Mouse (Mus musculus) kidney, postnatal 0 days (tissue): ENCODE measurements at regions not wholly inside any gene's neighbourhood (a gene's known extent, or its start where the extent isn't known, plus 50 kb on each side); places are given as distances from the start of the nearest gene placed in this dataset.

Experiments
- ATAC-seq: fragments of 200-750 bp; cut with Nextera tagmentation; replicated peaks from 2 replicates; pipeline ENCODE4 v1.8.0; 2017; ENCODE audit warnings: low read depth, moderate number of reproducible peaks, moderate TSS enrichment, moderate library complexity; ENCODE audit not compliant: low FRiP score
- DNase-seq: peaks from one replicate; pipeline ENCODE4 v3.0.0-alpha.2; 2016; ENCODE audit warnings: low spot score
- H3K27ac ChIP-seq: fragments of 300-500 bp; sonication (generic); 2 replicates; pipeline ENCODE4 v1.5.1; 2014; ENCODE audit warnings: mild to moderate bottlenecking
- H3K27me3 ChIP-seq: fragments of 300-500 bp; sonication (generic); 2 replicates; pipeline ENCODE4 v1.6.1; 2014; ENCODE audit warnings: low read length, mixed read lengths; ENCODE audit not compliant: insufficient read depth
- H3K36me3 ChIP-seq: fragments of 300-500 bp; sonication (generic); 2 replicates; pipeline ENCODE4 v1.6.1; 2014; ENCODE audit warnings: low read length, mixed read lengths; ENCODE audit not compliant: insufficient read depth
- H3K4me1 ChIP-seq: fragments of 300-500 bp; sonication (generic); replicated peaks from 2 replicates; pipeline ENCODE4 v1.6.1; 2014; ENCODE audit warnings: antibody characterized with exemption, low read length, mixed read lengths; ENCODE audit not compliant: insufficient read depth
- H3K4me2 ChIP-seq: fragments of 300-500 bp; sonication (generic); 2 replicates; pipeline ENCODE4 v1.6.1; 2014; ENCODE audit warnings: mild to moderate bottlenecking, low read length, moderate library complexity, mixed read lengths
- H3K4me3 ChIP-seq: fragments of 300-500 bp; sonication (generic); replicated peaks from 2 replicates; pipeline ENCODE4 v1.5.1; 2014; ENCODE audit warnings: low read depth, low read length
- H3K9ac ChIP-seq: fragments of 300-500 bp; sonication (generic); 2 replicates; pipeline ENCODE4 v1.6.1; 2014; ENCODE audit warnings: low read depth, low read length
- H3K9me3 ChIP-seq: fragments of 300-500 bp; sonication (generic); replicated peaks from 2 replicates; pipeline ENCODE4 v1.6.1; 2016; ENCODE audit warnings: low read length, inconsistent platforms, mixed read lengths
- CTCF ChIP-seq: IDR thresholded peaks from 2 replicates; pipeline ENCODE4 v1.5.1; 2016; ENCODE audit warnings: antibody characterized with exemption, low read depth, mild to moderate bottlenecking, moderate library complexity
- WGBS: fragments of 180-500 bp; shearing (Covaris S2); extraction: QIAGEN DNeasy Blood & Tissue Kit; methylation state at CpG from one replicate; pipeline ENCODE4 v1.1.7; 2014; 5-methylcytosine and 5-hydroxymethylcytosine counted together

DNA sequence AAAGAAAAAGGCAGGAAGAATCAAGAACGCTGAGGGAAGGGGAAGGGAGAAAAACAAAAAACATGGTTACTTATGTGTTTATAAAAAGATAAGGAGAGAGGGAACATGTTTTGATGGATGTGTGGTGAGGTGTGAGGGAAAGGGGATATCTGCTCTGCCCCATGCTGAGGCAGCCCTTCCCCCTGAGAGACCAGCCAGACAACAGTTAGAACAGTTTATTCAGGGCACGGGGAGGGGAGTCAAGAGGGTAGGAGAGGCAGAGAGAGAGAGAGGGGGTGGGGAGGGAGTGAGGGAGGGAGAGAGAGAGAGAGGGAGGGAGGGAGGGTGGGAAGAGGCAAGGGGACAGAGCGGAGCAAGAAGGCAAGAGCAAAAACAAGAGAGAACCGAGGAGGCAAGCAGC is 354.2 kb downstream of the Cbln4 start:
- Histone ChIP-seq H3K27ac (no peak overlapping the region), H3K4me1 (no peaks in the 10 kb centered on the region), H3K9me3 (no peaks in the 10 kb centered on the region), H3K4me3 (no peak overlapping the region), H3K27me3 (no peaks in the 10 kb centered on the region), H3K4me2 (no peak overlapping the region), H3K9ac (no peak overlapping the region), H3K36me3 (no peaks in the 10 kb centered on the region)
- no peak for DNase-seq
- no peak for ATAC-seq
- TF ChIP-seq CTCF = no peak
- whole genome bisulfite sequencing = 36% methylated on average over 4 of the region's 4 CpGs

DNA sequence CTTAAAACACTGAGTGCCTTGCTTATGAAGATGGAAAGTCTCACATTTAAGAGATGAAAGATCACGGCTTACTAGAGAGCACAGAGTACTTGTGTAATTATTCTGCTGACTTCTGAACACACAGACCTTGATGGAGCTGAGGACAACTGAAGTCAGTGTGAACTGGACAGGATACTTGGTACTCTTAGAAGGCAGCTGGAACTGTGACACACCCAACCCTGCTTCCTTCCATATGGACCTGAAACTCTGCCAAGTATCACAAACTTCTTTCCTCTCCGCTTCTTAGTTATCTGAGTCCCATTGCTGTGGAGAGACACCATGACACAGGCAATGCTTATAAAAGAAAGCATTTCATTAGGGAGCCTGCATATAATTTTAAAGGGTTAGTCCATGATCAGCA is 365.3 kb downstream of the Cbln4 start:
- Histone ChIP-seq H3K36me3 (no peaks in the 10 kb centered on the region), H3K4me1 (no peaks in the 10 kb centered on the region), H3K4me3 (no peak overlapping the region), H3K4me2 (no peak overlapping the region), H3K27me3 (no peaks in the 10 kb centered on the region), H3K27ac (no peak overlapping the region), H3K9ac (no peak overlapping the region), H3K9me3 (no peaks in the 10 kb centered on the region)
- WGBS = 52% methylated on average over 2 of the region's 2 CpGs
- ATAC-seq (no peak), DNase-seq (peak; percentile 53)
- no peak for TF ChIP-seq CTCF

DNA sequence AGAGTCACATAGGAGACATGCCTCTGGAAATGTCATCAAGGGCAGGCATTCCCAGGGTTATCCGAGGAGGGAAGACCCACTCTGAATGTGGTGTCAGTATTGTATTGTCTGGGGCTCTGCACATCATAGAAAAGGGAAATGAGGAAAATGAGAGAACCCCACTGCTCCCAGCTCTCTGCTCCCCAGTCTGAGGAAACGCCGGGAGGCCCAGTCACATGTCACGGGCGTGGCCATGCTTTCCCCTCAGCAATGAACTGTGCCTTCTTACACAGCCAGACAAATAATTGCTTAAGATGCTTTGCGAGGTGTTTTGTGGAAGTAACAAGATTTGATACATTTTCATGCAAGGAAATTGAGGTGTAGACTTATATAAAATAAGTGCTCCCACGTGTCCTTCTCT is 366.1 kb downstream of the Cbln4 start:
- Histone ChIP-seq H3K4me1 (no peaks in the 10 kb centered on the region), H3K4me3 (no peak overlapping the region), H3K27ac (no peak overlapping the region), H3K9ac (no peak overlapping the region), H3K4me2 (no peak overlapping the region), H3K9me3 (no peaks in the 10 kb centered on the region), H3K27me3 (no peaks in the 10 kb centered on the region), H3K36me3 (no peaks in the 10 kb centered on the region)
- TF ChIP-seq CTCF = no peak
- no peak for ATAC-seq
- 75% methylated on average over 7 of the region's 7 CpGs for WGBS
- no peak for DNase-seq

DNA sequence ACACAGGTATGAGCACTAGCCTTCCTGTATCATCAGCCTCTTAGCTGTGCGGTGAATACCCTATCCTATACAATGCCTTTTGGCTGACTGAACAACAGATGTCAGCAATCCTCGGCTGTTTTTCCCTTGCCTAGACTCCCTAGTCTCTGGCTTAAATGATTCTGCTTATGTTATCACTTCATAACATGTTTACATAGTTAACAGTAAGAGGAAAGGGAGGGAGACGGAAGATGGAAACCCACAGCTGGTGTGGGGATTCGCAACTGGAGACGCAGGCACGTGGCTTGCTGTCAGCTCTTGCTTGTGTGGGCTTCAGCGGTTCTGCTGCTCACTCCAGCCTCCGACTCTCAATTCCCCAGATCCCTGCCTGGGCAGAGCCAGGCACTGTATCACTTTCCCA is 367.2 kb downstream of the Cbln4 start:
- ATAC-seq = no peak
- 39% methylated on average over 8 of the region's 8 CpGs for WGBS
- no peaks in the 10 kb centered on the region for H3K9me3 ChIP-seq
- H3K36me3 ChIP-seq = no peaks in the 10 kb centered on the region
- DNase-seq = peak; percentile 39
- H3K27ac ChIP-seq = no peak overlapping the region
- no peaks in the 10 kb centered on the region for H3K4me1 ChIP-seq
- TF ChIP-seq CTCF = no peak
- H3K27me3 ChIP-seq = no peaks in the 10 kb centered on the region
- no peak overlapping the region for H3K4me3 ChIP-seq
- H3K9ac ChIP-seq = no peak overlapping the region
- H3K4me2 ChIP-seq = no peak overlapping the region

DNA sequence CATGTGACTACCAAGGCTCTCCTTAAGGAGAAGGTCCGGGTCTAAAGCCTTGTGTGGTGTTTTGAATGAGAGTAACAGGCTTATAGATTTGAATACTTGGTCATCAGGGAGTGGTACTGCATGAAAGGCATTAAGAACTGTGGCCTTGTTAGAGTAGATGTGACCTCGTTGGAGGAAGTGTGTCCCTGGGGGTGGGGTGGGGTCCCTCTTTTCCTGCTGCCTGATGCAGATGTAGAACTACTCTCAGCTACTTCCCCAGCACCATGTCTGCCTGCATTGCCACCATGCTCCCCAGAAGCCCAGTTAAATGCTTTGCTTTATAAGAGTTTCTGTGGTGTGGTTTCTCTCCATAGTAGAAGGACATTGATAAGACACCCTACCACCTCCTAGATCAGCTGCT is 367.9 kb downstream of the Cbln4 start:
- H3K9ac ChIP-seq = no peak overlapping the region
- DNase-seq (no peak), ATAC-seq (no peak)
- H3K36me3 ChIP-seq = no peaks in the 10 kb centered on the region
- no peak overlapping the region for H3K27ac ChIP-seq
- TF ChIP-seq CTCF = no peak
- H3K4me1 ChIP-seq = no peaks in the 10 kb centered on the region
- no peaks in the 10 kb centered on the region for H3K27me3 ChIP-seq
- no peak overlapping the region for H3K4me2 ChIP-seq
- no peak overlapping the region for H3K4me3 ChIP-seq
- no peaks in the 10 kb centered on the region for H3K9me3 ChIP-seq
- WGBS = 76% methylated on average over 2 of the region's 2 CpGs

DNA sequence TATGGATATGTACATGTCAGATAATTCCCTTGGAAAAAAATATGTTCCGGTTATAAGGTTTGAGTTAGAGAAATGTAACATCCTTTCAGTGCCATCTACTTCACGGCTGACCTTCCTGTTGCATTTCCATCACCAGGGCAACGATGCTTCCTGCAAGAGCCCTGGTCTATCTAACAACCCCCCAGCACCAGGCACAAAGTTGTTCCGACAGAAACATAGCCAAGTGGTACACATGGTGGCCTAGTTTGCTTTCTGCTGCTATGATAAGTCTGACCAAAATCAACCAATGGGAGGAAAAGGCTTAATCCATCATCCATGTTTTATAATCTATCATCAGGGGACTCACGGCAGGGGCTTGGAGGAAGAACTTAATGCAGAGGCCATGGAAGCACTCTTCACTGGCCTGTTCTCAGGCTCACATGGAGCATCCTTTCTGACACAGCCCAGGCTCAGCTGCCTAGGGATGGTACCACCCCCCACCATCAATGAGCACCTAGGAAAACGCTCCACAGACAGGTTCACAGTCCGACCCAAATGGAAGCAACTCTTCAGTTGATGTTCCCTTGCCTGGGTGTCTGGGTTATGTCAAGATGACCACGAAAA is 372.2 kb downstream of the Cbln4 start:
- Histone ChIP-seq H3K9me3 (no peaks in the 10 kb centered on the region), H3K36me3 (no peaks in the 10 kb centered on the region), H3K4me3 (no peak overlapping the region), H3K27me3 (no peaks in the 10 kb centered on the region), H3K9ac (no peak overlapping the region), H3K4me1 (no peaks in the 10 kb centered on the region), H3K4me2 (no peak overlapping the region), H3K27ac (no peak overlapping the region)
- DNase-seq (no peak), ATAC-seq (no peak)
- 80% methylated on average over 8 of the region's 8 CpGs for WGBS
- no peak for TF ChIP-seq CTCF

DNA sequence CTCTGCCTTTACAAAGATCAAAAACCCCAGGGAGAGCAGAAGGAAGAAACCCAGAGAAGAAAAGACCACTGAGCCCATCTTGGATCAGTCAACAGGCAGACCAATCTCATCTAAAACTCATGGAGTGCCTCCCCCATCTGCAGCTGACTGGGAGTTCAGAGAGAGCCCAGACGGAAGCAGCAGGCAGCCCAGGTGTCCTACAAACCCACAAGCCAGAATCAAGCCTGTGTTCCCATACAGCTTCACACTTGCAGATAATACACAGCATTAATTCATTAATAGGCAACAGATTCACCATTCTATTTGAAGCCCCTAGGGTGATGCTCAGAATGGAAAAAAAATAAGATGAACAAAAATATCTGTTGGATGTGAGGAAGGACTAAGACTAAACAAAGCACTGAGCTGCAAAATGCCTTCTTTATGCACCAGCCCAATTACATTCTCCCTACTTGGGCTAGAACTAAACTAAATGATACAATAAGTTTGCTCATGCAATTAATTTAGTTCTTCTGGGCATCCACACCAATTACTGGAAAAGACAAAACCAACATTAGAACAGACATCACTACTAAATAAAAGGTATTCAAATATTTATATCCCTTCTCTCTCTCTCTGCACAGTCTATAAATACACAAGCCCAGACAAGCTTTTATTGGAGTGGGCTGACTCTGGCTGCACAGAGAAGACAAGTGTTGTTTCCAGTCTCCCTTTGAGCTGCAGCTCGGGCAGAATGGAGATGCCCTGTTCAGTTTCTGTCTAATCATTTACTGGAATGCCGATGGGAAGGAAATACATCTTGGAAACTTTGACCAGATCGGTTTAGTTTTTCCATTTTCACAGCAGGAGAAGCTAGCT is 374.2 kb downstream of the Cbln4 start:
- Histone ChIP-seq H3K9me3 (no peaks in the 10 kb centered on the region), H3K36me3 (no peaks in the 10 kb centered on the region), H3K4me3 (no peak overlapping the region), H3K27me3 (no peaks in the 10 kb centered on the region), H3K9ac (no peak overlapping the region), H3K4me1 (no peaks in the 10 kb centered on the region), H3K27ac (no peak overlapping the region), H3K4me2 (no peak overlapping the region)
- DNase-seq (no peak), ATAC-seq (no peak)
- TF ChIP-seq CTCF = no peak
- 36% methylated on average over 4 of the region's 4 CpGs for WGBS
